Mouse (Mus musculus): ENCODE data around the gene Srsf12. TPM values are rescaled to one million over a fixed set of nuclear protein-coding genes. Genes with fewer than 3 reads are reported as not detected.

The Srsf12 gene
- polyA plus RNA-seq, 1 experiment from 2014 or later: 0.03 TPM

GRCm38 (mm10) chr4:33249716-33250230, 41.0 kb downstream of the Srsf12 start:
- in situ Hi-C loops (cut with MboI; ENCODE audit: low pct_unique_long_range_greater_than_20kb): no loop called here
- H3K27me3 ChIP-seq: no peaks in the 10 kb centered on the region
- ChIA-PET CTCF (interaction anchor here (1.6 kb wide), 1 partner anchor 8 kb away, joined by 5 read pairs; no protein-coding TSS in a partner anchor), POLR2A (interaction anchor here (1.3 kb wide), 1 partner anchor 11 kb away, joined by 4 read pairs; no protein-coding TSS in a partner anchor)
- ATAC-seq: no peak
- DNase-seq (ENCODE audit: low read depth, low spot score): no peak
- no peak for TF ChIP-seq CTCF (IDR thresholded peaks at IDR 0.05)

- CTCF ChIA-PET: no interaction called here
- no peak for TF ChIP-seq CTCF (IDR thresholded peaks at IDR 0.05)
- in situ Hi-C loops (cut with MboI; ENCODE audit: low pct_unique_long_range_greater_than_20kb): no loop called here
- DNase-seq (ENCODE audit: low read depth, low spot score) (no peak), ATAC-seq (no peak)
- H3K27me3 ChIP-seq: no peaks in the 10 kb centered on the region
- POLR2A ChIA-PET: interaction anchor here (0.7 to 1.3 kb wide), 2 partner anchors 10 to 24 kb away, joined by 4 read pairs; no protein-coding TSS in a partner anchor
Observed at GRCm38 (mm10) chr4:33250867-33251266, 42.1 kb downstream of the Srsf12 start.

DNA sequence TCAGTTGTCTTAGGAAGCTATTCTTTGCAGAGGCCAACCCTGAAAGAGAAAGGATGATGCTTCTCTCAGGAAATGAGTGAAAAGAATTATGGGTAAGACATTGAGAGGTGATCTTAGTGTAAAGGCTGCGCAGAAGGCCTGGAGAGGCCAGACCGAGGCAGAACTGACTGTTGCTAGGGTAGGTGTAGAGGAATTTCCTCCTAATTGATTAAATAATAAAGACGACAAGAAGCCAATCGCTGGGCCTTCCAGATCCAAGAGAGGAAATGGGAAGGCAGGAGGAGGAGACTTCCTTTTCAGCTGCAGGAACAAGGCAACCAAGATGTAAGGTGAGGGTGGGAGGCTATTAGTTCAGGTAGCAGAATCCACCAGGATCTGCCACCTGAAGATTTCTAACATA, 45.9 kb downstream of the Srsf12 start:
- H3K27me3 ChIP-seq: no peaks in the 10 kb centered on the region
- POLR2A ChIA-PET: no interaction called here
- DNase-seq (ENCODE audit: low read depth, low spot score) (no peak), ATAC-seq (no peak)
- in situ Hi-C loops (cut with MboI; ENCODE audit: low pct_unique_long_range_greater_than_20kb): no loop called here
- CTCF ChIA-PET: no interaction called here
- TF ChIP-seq CTCF (IDR thresholded peaks at IDR 0.05): no peak

- no peak for TF ChIP-seq CTCF (IDR thresholded peaks at IDR 0.05)
- POLR2A ChIA-PET: no interaction called here
- ATAC-seq: peak; percentile 45
- no peak for DNase-seq (ENCODE audit: low read depth, low spot score)
- no peaks in the 10 kb centered on the region for H3K27me3 ChIP-seq
- in situ Hi-C loops (cut with MboI; ENCODE audit: low pct_unique_long_range_greater_than_20kb): no loop called here
- CTCF ChIA-PET: interaction anchor here (1.5 to 1.6 kb wide), 2 partner anchors 8 to 27 kb away, joined by 3 to 5 read pairs; no protein-coding TSS in a partner anchor
Observed at GRCm38 (mm10) chr4:33257263-33257964, 48.6 kb downstream of the Srsf12 start.

- ChIA-PET CTCF (no interaction called here), POLR2A (interaction anchor here (1.0 to 1.3 kb wide), 2 partner anchors 10 to 13 kb away, joined by 4 read pairs; no protein-coding TSS in a partner anchor)
- DNase-seq (ENCODE audit: low read depth, low spot score) (no peak), ATAC-seq (no peak)
- no peaks in the 10 kb centered on the region for H3K27me3 ChIP-seq
- in situ Hi-C loops (cut with MboI; ENCODE audit: low pct_unique_long_range_greater_than_20kb): no loop called here
- TF ChIP-seq CTCF (IDR thresholded peaks at IDR 0.05): no peak
Observed at GRCm38 (mm10) chr4:33260311-33260710, 51.5 kb downstream of the Srsf12 start.

- in situ Hi-C loops (cut with MboI; ENCODE audit: low pct_unique_long_range_greater_than_20kb): no loop called here
- DNase-seq (ENCODE audit: low read depth, low spot score) (peak; percentile 90), ATAC-seq (peak; percentile 89)
- ChIA-PET CTCF (no interaction called here), POLR2A (interaction anchor here (1.0 to 1.3 kb wide), 2 partner anchors 11 to 14 kb away, joined by 4 read pairs; no protein-coding TSS in a partner anchor)
- H3K27me3 ChIP-seq: no peaks in the 10 kb centered on the region
- no peak for TF ChIP-seq CTCF (IDR thresholded peaks at IDR 0.05)
Observed at GRCm38 (mm10) chr4:33261311-33261753, 52.5 kb downstream of the Srsf12 start.

- in situ Hi-C loops (cut with MboI; ENCODE audit: low pct_unique_long_range_greater_than_20kb): no loop called here
- TF ChIP-seq CTCF (IDR thresholded peaks at IDR 0.05): no peak
- POLR2A ChIA-PET: no interaction called here
- DNase-seq (ENCODE audit: low read depth, low spot score) (no peak), ATAC-seq (no peak)
- H3K27me3 ChIP-seq: no peaks in the 10 kb centered on the region
- CTCF ChIA-PET: interaction anchor here (1.0 kb wide), 1 partner anchor 114 kb away, joined by 3 read pairs; no protein-coding TSS in a partner anchor
Observed at GRCm38 (mm10) chr4:33262897-33263296, 54.1 kb downstream of the Srsf12 start.

DNA sequence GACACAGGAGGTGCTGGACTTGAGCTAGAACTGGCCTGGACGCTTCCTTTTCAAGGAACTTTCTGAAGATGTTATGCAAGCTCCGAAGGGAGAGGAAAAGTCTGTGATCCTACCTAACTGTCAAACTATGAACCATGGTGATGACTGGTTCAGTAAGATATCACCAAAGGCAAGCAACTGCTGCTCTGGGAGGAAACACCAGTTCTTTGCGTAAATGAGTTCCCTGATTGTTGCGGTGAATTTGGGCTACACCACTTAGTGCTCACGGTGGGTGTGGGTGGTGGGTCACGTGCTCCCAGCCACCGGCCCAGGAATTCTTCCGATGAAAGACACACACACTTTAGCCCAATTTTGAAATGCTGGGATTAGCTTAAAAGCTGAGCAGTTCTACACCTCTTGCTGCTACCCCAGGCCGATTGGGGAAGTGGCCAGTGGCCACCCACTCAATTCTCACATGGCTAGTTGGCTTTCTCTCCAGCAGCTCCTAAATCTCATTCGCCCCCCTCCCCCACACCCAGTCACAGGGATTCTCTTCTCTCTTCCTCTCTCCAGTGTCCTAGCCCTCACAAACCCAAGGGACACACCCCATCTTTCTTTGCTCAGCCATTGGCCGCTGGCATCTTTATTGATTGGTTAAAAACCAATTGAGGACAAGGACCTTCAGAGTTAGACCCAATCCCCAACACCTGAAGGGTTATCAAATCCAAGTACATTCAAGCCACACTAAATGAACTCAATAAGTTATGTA, 56.4 kb downstream of the Srsf12 start:
- H3K27me3 ChIP-seq: no peaks in the 10 kb centered on the region
- ChIA-PET CTCF (no interaction called here), POLR2A (no interaction called here)
- in situ Hi-C loops (cut with MboI; ENCODE audit: low pct_unique_long_range_greater_than_20kb): no loop called here
- DNase-seq (ENCODE audit: low read depth, low spot score) (no peak), ATAC-seq (no peak)
- TF ChIP-seq CTCF (IDR thresholded peaks at IDR 0.05): no peak

- no peak for ATAC-seq
- DNase-seq (ENCODE audit: low read depth, low spot score): no peak
- in situ Hi-C loops (cut with MboI; ENCODE audit: low pct_unique_long_range_greater_than_20kb): no loop called here
- TF ChIP-seq CTCF (IDR thresholded peaks at IDR 0.05): no peak
- POLR2A ChIA-PET: interaction anchor here (0.8 kb wide), 1 partner anchor 71 kb away, joined by 3 read pairs; no protein-coding TSS in a partner anchor
- CTCF ChIA-PET: interaction anchor here (1.4 to 1.5 kb wide), 2 partner anchors 12 to 20 kb away, joined by 3 to 5 read pairs; partner anchors contain the start of gene Pnrc1
- H3K27me3 ChIP-seq: no peaks in the 10 kb centered on the region
Observed at GRCm38 (mm10) chr4:33270386-33271314, 61.9 kb downstream of the Srsf12 start.

DNA sequence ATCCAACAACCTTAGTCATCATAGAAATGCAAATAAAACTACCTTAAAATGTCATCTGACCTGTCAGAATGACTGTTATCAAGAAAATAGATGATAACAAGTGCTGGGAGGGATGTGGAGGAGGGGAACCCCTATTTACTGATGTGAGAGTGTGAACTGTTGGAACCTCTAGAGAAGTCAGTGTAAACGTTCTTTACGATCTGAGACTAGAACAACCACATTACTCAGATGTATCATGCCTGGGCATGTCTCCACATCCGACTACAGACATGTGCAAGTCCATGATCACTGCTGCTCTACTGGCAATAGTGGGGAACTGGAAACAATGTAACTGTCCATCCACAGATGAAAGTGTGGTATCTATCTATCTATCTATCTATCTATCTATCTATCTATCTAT, 64.6 kb downstream of the Srsf12 start:
- no peak for DNase-seq (ENCODE audit: low read depth, low spot score)

More for the DNA sequence above, 64.6 kb downstream of the Srsf12 start:
- in situ Hi-C loops (cut with MboI; ENCODE audit: low pct_unique_long_range_greater_than_20kb): no loop called here
- ChIA-PET CTCF (no interaction called here), POLR2A (no interaction called here)
- H3K27me3 ChIP-seq: no peaks in the 10 kb centered on the region
- no peak for TF ChIP-seq CTCF (IDR thresholded peaks at IDR 0.05)
- no peak for ATAC-seq
